Mouse (Mus musculus) neural tube, embryonic 14.5 days (tissue): ENCODE measurements around the gene Sh3bp4. TPM values are rescaled to one million over a fixed set of nuclear protein-coding genes. Genes with fewer than 3 reads are reported as not detected.

ENCODE experiments used
- ATAC-seq: fragments of 200-750 bp; cut with Nextera tagmentation; 2 replicates; pipeline ENCODE4 v1.8.0; 2017; ENCODE audit warnings: low read depth, mild to moderate bottlenecking, moderate TSS enrichment, moderate library complexity
- H3K27ac ChIP-seq: fragments of 300-500 bp; sonication (generic); 2 replicates; pipeline ENCODE4 v1.5.1; 2014; ENCODE audit warnings: low read depth, mild to moderate bottlenecking, control low read depth, low read length, moderate library complexity, mixed read lengths
- H3K27me3 ChIP-seq: fragments of 300-500 bp; sonication (generic); 2 replicates; pipeline ENCODE4 v1.6.1; 2014; ENCODE audit warnings: low read length; ENCODE audit not compliant: control insufficient read depth, insufficient read depth
- H3K36me3 ChIP-seq: fragments of 300-500 bp; sonication (generic); 2 replicates; pipeline ENCODE4 v1.6.1; 2014; ENCODE audit warnings: low read length, mixed read lengths; ENCODE audit not compliant: control insufficient read depth, insufficient read depth
- H3K4me1 ChIP-seq: fragments of 300-500 bp; sonication (generic); 2 replicates; pipeline ENCODE4 v1.6.1; 2014; ENCODE audit warnings: low read length; ENCODE audit not compliant: control insufficient read depth, insufficient read depth
- H3K4me2 ChIP-seq: fragments of 300-500 bp; sonication (generic); 2 replicates; pipeline ENCODE4 v1.6.1; 2014; ENCODE audit warnings: mild to moderate bottlenecking, low read depth, low read length, control low read depth
- H3K4me3 ChIP-seq: fragments of 300-500 bp; sonication (generic); 2 replicates; pipeline ENCODE4 v1.5.1; 2014; ENCODE audit warnings: low read depth, low read length, control low read depth, mixed read lengths
- H3K9ac ChIP-seq: fragments of 300-500 bp; sonication (generic); replicated peaks from 2 replicates; pipeline ENCODE4 v1.6.1; 2014; ENCODE audit warnings: low read depth, mild to moderate bottlenecking, control low read depth, low read length, mixed read lengths
- H3K9me3 ChIP-seq: fragments of 300-500 bp; sonication (generic); 2 replicates; pipeline ENCODE4 v1.6.1; 2016; ENCODE audit warnings: low read length; ENCODE audit not compliant: control insufficient read depth
- WGBS: fragments of 180-500 bp; shearing (Covaris S2); extraction: QIAGEN DNeasy Blood & Tissue Kit; methylation state at CpG from one replicate; pipeline ENCODE4 v1.1.7; 2014; 5-methylcytosine and 5-hydroxymethylcytosine counted together
- polyA plus RNA-seq: library from polyadenylated mRNA; unstranded; fragments of >200 nt; fragmentation: Nextera tagmentation; extraction: Ambion mirVana; gene quantifications from 2 replicates; pipeline ENCODE4 v1.2.1, GENCODE M21; 2014

Sh3bp4 gene
- polyA plus RNA-seq, 1 experiment from 2014 or later: 12.4 TPM

DNA sequence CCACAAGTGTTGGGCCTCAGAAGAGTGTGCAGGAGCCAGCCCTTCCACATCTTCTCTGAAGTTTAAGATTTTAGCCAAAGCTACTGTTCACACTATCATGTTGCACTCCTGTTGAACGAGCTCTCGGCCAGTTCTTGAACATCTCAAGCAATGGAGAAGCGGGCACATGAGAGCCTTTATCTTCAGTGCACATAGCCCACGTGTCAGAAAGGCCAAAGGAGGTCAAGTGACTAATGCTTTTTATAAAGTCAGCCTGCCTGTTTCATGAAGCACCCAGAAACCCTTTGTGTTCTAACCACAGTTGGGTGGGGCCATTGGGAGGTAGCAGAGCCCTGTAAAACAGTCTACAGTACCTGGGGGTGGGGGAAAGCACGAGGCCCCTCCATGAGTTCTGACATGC is 52.2 kb downstream of the Sh3bp4 start:
- Histone ChIP-seq H3K9me3 (no peaks in the 10 kb centered on the region), H3K27ac (no peak overlapping the region), H3K9ac (no peak overlapping the region), H3K36me3 (no peaks in the 10 kb centered on the region), H3K4me2 (no peak overlapping the region), H3K4me3 (no peak overlapping the region), H3K4me1 (0 out of 2 replicates have a peak, but pooled peaks cover 10% of the 10 kb centered on the region), H3K27me3 (no peaks in the 10 kb centered on the region)
- no peak for ATAC-seq
- 84% methylated on average over 5 of the region's 5 CpGs for WGBS

GRCm38 (mm10) chr1:89124076-89124475 is 53.9 kb downstream of the Sh3bp4 start:
- no peaks in the 10 kb centered on the region for H3K9me3 ChIP-seq
- no peaks in the 10 kb centered on the region for H3K36me3 ChIP-seq
- H3K4me2 ChIP-seq: no peak overlapping the region
- H3K9ac ChIP-seq: no peak overlapping the region
- 0 out of 2 replicates have a peak, but pooled peaks cover 10% of the 10 kb centered on the region for H3K4me1 ChIP-seq
- H3K4me3 ChIP-seq: no peak overlapping the region
- 92% methylated on average over 7 of the region's 7 CpGs for WGBS
- ATAC-seq: no peak
- no peak overlapping the region for H3K27ac ChIP-seq
- H3K27me3 ChIP-seq: no peaks in the 10 kb centered on the region

DNA sequence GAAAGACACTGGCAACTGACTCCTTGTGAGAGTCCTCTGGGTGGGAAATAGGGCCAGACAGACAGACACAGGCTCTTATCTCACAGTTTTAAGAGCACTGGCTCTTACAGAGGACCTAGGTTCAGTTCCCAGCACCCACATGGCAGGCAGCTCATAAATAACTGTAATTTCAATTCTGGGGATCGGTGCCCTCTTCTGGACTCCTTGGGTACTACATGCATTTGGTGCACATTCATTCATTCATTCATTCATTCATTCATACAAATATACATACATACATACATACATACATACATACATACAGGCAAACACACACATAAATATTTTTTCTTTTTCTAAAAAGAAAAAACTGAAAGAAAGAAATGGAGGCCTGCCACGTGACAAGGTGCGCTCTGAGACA is 56.9 kb downstream of the Sh3bp4 start:
- no peak for ATAC-seq
- Histone ChIP-seq H3K4me2 (no peak overlapping the region), H3K4me3 (no peak overlapping the region), H3K36me3 (no peaks in the 10 kb centered on the region), H3K27ac (no peak overlapping the region), H3K9me3 (no peaks in the 10 kb centered on the region), H3K9ac (no peak overlapping the region), H3K27me3 (no peaks in the 10 kb centered on the region), H3K4me1 (no peaks in the 10 kb centered on the region)
- 100% methylated on average over 3 of the region's 3 CpGs for WGBS

GRCm38 (mm10) chr1:89130429-89130828 is 60.2 kb downstream of the Sh3bp4 start:
- no peaks in the 10 kb centered on the region for H3K36me3 ChIP-seq
- no peak for ATAC-seq
- no peak overlapping the region for H3K4me3 ChIP-seq
- 55% methylated on average over 6 of the region's 6 CpGs for WGBS
- no peak overlapping the region for H3K9ac ChIP-seq
- H3K27ac ChIP-seq: no peak overlapping the region
- no peak overlapping the region for H3K4me2 ChIP-seq
- no peaks in the 10 kb centered on the region for H3K27me3 ChIP-seq
- peaks cover 3% of the 10 kb centered on the region; the same call in 1 of the 2 replicates for H3K4me1 ChIP-seq
- no peaks in the 10 kb centered on the region for H3K9me3 ChIP-seq

- ATAC-seq: no peak
- Histone ChIP-seq H3K9ac (no peak overlapping the region), H3K4me2 (no peak overlapping the region), H3K9me3 (no peaks in the 10 kb centered on the region), H3K36me3 (no peaks in the 10 kb centered on the region), H3K27me3 (no peaks in the 10 kb centered on the region), H3K4me1 (peaks cover 9% of the 10 kb centered on the region; the same call in 1 of the 2 replicates), H3K27ac (no peak overlapping the region), H3K4me3 (no peak overlapping the region)
- WGBS: 78% methylated on average over 14 of the region's 14 CpGs
These were observed 60.9 kb downstream of the Sh3bp4 start for GRCm38 (mm10) chr1:89131018-89131540.

GRCm38 (mm10) chr1:89131707-89132106 is 61.5 kb downstream of the Sh3bp4 start:
- Histone ChIP-seq H3K4me1 (peaks cover 11% of the 10 kb centered on the region; the same call in 1 of the 2 replicates), H3K27ac (no peak overlapping the region), H3K9me3 (no peaks in the 10 kb centered on the region), H3K36me3 (no peaks in the 10 kb centered on the region), H3K9ac (no peak overlapping the region), H3K27me3 (no peaks in the 10 kb centered on the region), H3K4me2 (no peak overlapping the region), H3K4me3 (no peak overlapping the region)
- no peak for ATAC-seq
- WGBS: 85% methylated on average over 8 of the region's 8 CpGs

DNA sequence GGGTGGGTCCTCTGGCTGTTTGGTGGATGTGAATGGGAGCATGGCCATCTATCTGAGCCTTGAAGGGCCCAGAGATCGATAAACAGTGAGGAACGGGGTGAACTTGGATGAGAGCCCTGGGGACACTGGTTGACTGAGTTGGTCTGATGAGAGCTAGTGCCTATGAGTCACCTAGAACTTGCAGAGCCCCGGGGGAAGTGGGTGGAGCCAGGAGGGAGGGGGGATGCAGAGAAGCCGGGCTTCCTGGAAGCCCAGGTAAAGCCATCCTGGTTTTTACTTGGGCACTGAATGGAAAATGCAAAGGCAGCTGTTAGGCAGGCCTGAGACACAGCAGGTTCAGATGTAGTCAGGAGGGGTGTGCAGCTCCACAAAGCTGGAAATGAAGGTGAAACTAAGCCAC is 63.1 kb downstream of the Sh3bp4 start:
- ATAC-seq: no peak
- Histone ChIP-seq H3K9ac (no peak overlapping the region), H3K4me3 (no peak overlapping the region), H3K36me3 (no peaks in the 10 kb centered on the region), H3K27me3 (no peaks in the 10 kb centered on the region), H3K4me1 (peaks cover 20% of the 10 kb centered on the region), H3K4me2 (no peak overlapping the region), H3K27ac (no peak overlapping the region), H3K9me3 (no peaks in the 10 kb centered on the region)
- 88% methylated on average over 4 of the region's 4 CpGs for WGBS

DNA sequence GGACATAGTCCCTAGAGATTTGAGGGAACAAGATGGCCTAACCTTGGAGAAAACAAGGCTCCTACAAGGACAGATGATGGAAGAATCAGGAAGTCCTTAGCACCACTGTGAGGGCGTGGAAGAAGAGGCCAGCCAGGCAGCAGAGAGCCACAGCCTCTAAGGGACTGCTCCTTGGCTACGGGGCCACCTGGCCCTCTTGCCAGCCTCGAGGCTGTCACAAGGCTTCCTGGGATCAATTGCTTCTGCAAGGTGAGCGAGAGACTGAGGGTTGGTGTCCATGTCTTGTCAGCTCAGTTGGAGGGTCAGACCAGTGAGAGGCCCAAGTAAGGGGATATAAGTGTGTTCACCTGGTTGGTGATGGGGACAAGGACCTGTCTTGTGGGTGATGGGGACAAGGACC is 63.5 kb downstream of the Sh3bp4 start:
- H3K27me3 ChIP-seq: no peaks in the 10 kb centered on the region
- H3K36me3 ChIP-seq: no peaks in the 10 kb centered on the region
- no peaks in the 10 kb centered on the region for H3K9me3 ChIP-seq
- H3K27ac ChIP-seq: no peak overlapping the region
- ATAC-seq: no peak
- WGBS: 95% methylated on average over 4 of the region's 4 CpGs
- H3K4me1 ChIP-seq: peaks cover 20% of the 10 kb centered on the region
- H3K4me2 ChIP-seq: no peak overlapping the region
- H3K4me3 ChIP-seq: no peak overlapping the region
- H3K9ac ChIP-seq: no peak overlapping the region

DNA sequence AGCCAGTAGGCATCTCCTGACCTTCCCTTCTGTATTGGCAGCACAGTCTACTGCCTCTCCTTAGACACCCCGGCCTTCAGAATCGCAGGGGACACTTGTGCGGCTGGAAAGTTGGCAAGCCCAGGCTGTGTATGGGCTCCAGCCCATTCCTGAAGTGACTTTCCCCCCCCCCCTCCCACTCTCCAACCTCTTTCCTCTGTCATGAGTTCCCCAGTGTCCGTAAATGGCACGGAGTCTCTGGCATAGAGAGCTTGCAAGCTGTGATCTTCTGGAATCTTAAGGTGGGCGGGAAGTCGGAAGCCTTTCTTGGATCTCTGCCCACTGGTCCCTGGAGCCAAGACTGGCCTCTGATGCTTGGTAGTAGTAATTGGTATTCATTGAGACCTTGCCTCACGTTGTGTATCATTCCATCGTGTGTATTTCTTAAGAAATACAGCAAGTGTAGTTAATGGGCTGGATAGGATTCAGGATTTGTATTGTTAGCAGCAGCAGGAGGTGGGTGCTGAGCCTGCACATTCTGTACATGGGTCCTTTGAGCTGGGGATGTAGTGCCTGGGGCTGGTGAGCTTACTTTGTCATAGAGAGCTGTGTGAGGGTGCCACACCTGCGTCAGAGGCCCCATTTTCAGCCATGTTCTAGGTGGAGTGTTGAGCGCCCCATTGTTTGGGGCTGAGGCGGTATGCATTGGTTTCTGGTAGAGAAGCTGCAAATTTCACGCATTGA is 66.0 kb downstream of the Sh3bp4 start:
- Histone ChIP-seq H3K36me3 (no peaks in the 10 kb centered on the region), H3K9me3 (no peaks in the 10 kb centered on the region), H3K27ac (no peak overlapping the region; the same call in 1 of the 2 replicates), H3K4me1 (peaks cover 20% of the 10 kb centered on the region), H3K9ac (no peak overlapping the region), H3K4me3 (no peak overlapping the region), H3K27me3 (no peaks in the 10 kb centered on the region), H3K4me2 (no peak overlapping the region)
- peak; percentile 28; the same call in 1 of the 2 replicates for ATAC-seq
- 54% methylated on average over 13 of the region's 13 CpGs for WGBS
